Mouse (Mus musculus): ENCODE results near the gene Gm21958. TPM values are rescaled to one million over a fixed set of nuclear protein-coding genes. Genes with fewer than 3 reads are reported as not detected.

The Gm21958 gene
- polyA plus RNA-seq (2015; fragmentation: Nextera tagmentation; extraction: Ambion mirVana): 0.28 TPM in 1 of 2 replicates, not detected in the other

DNA sequence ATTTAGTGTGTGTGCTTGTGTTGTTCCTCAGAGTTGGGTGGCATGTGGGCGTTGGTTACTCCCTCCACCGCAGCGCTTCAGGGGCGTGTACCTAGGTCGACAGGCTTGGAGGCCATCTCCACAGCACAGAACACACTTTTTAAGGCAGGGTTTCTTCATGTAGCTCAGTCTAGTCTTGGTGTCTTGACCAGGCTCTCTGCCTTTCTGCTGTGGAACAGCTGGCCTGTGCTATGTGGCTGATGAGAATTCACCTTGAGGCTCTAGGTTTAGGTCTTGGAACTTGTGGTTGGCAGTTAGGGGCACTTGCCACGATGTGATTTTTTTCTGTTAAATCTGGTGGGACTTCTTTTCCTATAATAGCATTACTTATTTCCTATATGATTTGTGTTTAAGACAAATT lies at the start of gene Gm21958:
Gm21958 (minus strand) TSS at position 101 of the 400 bp plus-strand sequence.
- no peaks in the 10 kb centered on the region for H3K27me3 ChIP-seq (replicated peaks)

GRCm38 (mm10) chr3:54761258-54761657 lies 47.1 kb upstream of the Gm21958 start:
- Histone ChIP-seq H3K36me3 (no peaks in the 10 kb centered on the region), H3K4me2 (replicated peaks) (no peak overlapping the region), H3K9me3 (no peaks in the 10 kb centered on the region), H3K27me3 (replicated peaks) (no peaks in the 10 kb centered on the region), H3K4me3 (replicated peaks) (no peak overlapping the region), H3K4me1 (replicated peaks) (peaks cover 1% of the 10 kb centered on the region; the same call in 1 of the 2 replicates), H3K9ac (no peak overlapping the region), H3K27ac (no peak overlapping the region)
- no peak for ATAC-seq
- 85% methylated on average over 1 of the region's 1 CpGs for WGBS

More for the DNA sequence above, at the start of gene Gm21958:
- Histone ChIP-seq H3K9me3 (no peaks in the 10 kb centered on the region), H3K4me2 (replicated peaks) (no peak within 1 kb of the TSS), H3K36me3 (peaks cover 53% of the 10 kb centered on the region), H3K4me1 (replicated peaks) (no peaks in the 10 kb centered on the region), H3K27ac (no peak within 1 kb of the TSS), H3K4me3 (replicated peaks) (no peak within 1 kb of the TSS), H3K9ac (no peak within 1 kb of the TSS)
- 93% methylated on average over 6 of the region's 6 CpGs for WGBS
- no peak for ATAC-seq

DNA sequence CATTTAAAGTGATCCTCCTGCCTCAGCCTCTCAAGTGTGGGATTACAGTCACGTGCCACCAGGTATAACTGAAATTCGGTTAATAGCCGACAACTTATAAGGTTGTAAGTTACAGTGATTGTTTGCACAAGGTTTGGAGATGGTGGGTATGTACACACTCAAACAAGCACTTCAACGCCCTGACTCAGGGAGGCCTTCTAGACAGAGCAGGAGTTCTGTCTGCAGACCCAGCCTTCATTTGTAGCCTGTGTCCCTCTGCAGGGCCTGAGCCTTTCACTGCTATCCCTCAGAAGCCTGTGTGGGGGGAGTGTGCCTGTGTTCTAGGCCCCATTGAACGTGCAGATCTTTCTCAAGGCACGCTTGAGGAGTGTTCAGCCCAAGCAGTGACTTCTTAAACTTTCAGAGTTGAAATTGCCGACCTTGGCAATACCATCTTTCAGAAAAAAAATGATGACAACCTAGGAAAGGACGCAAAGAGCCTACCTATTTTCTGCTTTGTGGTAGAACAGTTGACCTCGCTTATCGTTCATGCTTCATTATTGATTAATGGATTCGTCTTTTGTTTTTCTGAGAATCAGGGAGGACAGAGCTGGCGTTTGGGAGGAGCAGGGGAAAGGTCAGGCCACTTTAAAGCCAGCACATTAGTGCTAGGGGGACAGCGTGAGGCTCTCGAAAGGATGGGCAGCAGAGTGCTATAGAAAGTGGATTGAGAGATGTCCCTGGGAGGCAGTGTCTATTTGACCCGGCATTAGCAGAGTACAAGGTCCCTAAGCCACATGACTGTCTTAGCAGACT lies 46.4 kb upstream of the Gm21958 start:
- Histone ChIP-seq H3K4me3 (replicated peaks) (no peak overlapping the region), H3K27ac (no peak overlapping the region), H3K27me3 (replicated peaks) (peaks cover 2% of the 10 kb centered on the region; the same call in 1 of the 2 replicates), H3K9me3 (no peaks in the 10 kb centered on the region), H3K4me1 (replicated peaks) (peaks cover 4% of the 10 kb centered on the region; the same call in 1 of the 2 replicates), H3K36me3 (no peaks in the 10 kb centered on the region), H3K4me2 (replicated peaks) (no peak overlapping the region), H3K9ac (no peak overlapping the region)
- WGBS: 58% methylated on average over 15 of the region's 15 CpGs
- no peak for ATAC-seq

- Histone ChIP-seq H3K9ac (no peak overlapping the region), H3K9me3 (no peaks in the 10 kb centered on the region), H3K36me3 (no peaks in the 10 kb centered on the region), H3K4me1 (replicated peaks) (peaks cover 9% of the 10 kb centered on the region; the same call in 1 of the 2 replicates), H3K27me3 (replicated peaks) (peaks cover 10% of the 10 kb centered on the region; the same call in 1 of the 2 replicates), H3K27ac (no peak overlapping the region), H3K4me3 (replicated peaks) (no peak overlapping the region), H3K4me2 (replicated peaks) (no peak overlapping the region)
- WGBS: 66% methylated on average over 9 of the region's 9 CpGs
- no peak for ATAC-seq
Observed at GRCm38 (mm10) chr3:54759211-54759610, 45.1 kb upstream of the Gm21958 start.

DNA sequence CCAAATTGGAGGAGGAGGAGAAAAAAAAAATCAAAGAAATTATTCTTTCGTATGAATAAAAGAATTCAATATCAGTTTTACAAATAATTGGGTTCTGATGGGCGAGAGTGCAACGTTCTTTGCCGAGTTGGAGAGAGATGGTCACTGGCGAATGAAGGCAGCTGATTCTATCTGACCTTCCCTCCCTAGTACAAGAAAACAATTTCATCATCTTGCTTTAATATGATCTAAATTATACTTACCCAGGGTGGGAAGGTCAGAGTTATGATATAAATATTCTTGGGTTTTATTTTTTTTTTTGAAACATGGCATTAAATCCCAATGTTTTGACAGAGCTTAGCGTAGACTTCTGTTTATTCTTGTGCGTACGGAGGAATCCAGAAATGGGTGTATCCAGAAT lies 43.3 kb upstream of the Gm21958 start:
- no peak for ATAC-seq
- no peak overlapping the region for H3K27ac ChIP-seq
- no peaks in the 10 kb centered on the region for H3K9me3 ChIP-seq
- H3K4me3 ChIP-seq (replicated peaks): no peak overlapping the region
- peaks cover 9% of the 10 kb centered on the region; the same call in 1 of the 2 replicates for H3K4me1 ChIP-seq (replicated peaks)
- H3K27me3 ChIP-seq (replicated peaks): peaks cover 10% of the 10 kb centered on the region; the same call in 1 of the 2 replicates
- peak overlapping the region; percentile 6; the same call in 1 of the 2 replicates for H3K4me2 ChIP-seq (replicated peaks)
- 63% methylated on average over 8 of the region's 8 CpGs for WGBS
- H3K36me3 ChIP-seq: no peaks in the 10 kb centered on the region
- no peak overlapping the region for H3K9ac ChIP-seq

- WGBS: 4% methylated on average over 11 of the region's 11 CpGs
- H3K27ac ChIP-seq: peak overlapping the region; percentile 83
- H3K4me2 ChIP-seq (replicated peaks): peak overlapping the region; percentile 91
- 0 out of 2 replicates have a peak, but pooled peaks cover 3% of the 10 kb centered on the region for H3K36me3 ChIP-seq
- H3K4me1 ChIP-seq (replicated peaks): peaks cover 9% of the 10 kb centered on the region; the same call in 1 of the 2 replicates
- H3K27me3 ChIP-seq (replicated peaks): peaks cover 10% of the 10 kb centered on the region; the same call in 1 of the 2 replicates
- no peaks in the 10 kb centered on the region for H3K9me3 ChIP-seq
- H3K4me3 ChIP-seq (replicated peaks): peak overlapping the region; percentile 66
- peak; percentile 60 for ATAC-seq
- H3K9ac ChIP-seq: peak overlapping the region; percentile 69; the same call in 1 of the 2 replicates
Observed at GRCm38 (mm10) chr3:54756058-54756457, 41.9 kb upstream of the Gm21958 start.

DNA sequence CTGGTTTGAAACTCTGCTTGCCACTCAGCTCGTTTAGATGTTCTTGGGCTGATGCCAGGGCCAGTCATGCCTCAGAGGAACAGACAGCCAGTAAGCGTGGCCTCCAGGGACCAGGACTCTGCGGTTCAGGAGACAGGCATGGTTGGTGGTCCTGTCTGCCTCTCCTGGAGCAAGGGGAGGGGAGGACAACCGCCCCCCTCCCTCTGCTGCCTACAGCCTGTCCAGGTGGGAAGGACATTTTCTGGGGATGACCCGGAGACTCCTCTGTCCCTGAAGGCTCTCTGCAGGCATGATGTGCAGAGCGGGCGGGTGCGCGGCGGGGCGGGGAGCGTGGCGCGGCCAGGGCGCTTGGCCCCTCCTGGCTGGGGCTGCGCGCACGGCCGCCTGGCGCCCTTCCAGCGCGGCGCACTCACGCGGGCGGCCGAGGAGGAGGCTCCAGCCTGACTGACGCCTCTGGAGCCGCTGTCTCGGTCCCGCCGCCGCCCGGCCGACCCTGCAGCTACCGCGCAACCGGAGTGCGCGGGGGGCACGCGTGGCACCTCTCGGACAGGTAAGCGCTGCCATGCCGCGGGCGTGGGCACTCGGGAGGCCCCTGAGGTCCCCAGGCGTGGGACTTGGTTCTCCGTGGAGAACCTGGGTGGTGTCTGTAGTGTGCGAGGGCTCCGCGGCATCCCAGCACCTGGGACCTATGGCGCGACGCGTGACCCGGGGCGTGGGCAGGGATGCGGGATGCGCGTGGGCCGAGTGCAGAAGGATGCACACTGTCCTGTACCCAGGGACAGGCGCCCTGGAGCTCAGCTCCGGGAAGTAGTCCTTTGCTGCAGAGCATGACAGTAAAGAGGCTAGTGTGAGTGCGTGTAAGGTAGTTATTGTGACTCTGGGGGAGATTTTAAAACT lies 41.2 kb upstream of the Gm21958 start, which contains the start of gene Smad9:
Smad9 (plus strand) TSS at position 438 of the 897 bp plus-strand sequence.
- Histone ChIP-seq H3K4me3 (replicated peaks) (peak within 1 kb of the TSS; percentile 66), H3K4me1 (replicated peaks) (peaks cover 9% of the 10 kb centered on the region; the same call in 1 of the 2 replicates), H3K9me3 (no peaks in the 10 kb centered on the region), H3K27me3 (replicated peaks) (peaks cover 10% of the 10 kb centered on the region; the same call in 1 of the 2 replicates), H3K4me2 (replicated peaks) (peak within 1 kb of the TSS; percentile 91), H3K9ac (peak within 1 kb of the TSS; percentile 69), H3K36me3 (peaks cover 8% of the 10 kb centered on the region; the same call in 1 of the 2 replicates), H3K27ac (peak within 1 kb of the TSS; percentile 83)
- under 1% methylated on average over 66 of the region's 66 CpGs for WGBS
- peak; percentile 87 for ATAC-seq

DNA sequence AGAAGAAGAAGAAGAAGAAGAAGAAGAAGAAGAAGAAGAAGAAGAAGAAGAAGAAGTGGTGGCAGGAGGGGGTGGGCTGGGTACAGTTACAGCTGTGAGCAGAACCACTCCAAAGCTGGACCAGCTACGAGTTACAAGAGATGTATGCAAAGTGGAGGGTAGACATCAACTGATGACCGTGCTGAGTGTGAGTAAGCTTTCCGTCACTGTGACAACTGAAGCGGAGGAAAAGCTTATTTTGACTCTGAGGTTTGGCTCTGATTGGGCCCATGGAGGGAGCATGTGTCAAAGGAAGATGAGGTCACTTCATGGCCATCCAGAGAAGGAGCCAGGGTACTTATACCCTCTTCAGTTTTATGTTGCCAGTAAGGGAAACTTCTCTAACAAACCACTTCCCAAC lies 39.3 kb upstream of the Gm21958 start:
- Histone ChIP-seq H3K9ac (no peak overlapping the region), H3K4me1 (replicated peaks) (peaks cover 9% of the 10 kb centered on the region; the same call in 1 of the 2 replicates), H3K4me2 (replicated peaks) (no peak overlapping the region), H3K27me3 (replicated peaks) (peaks cover 10% of the 10 kb centered on the region; the same call in 1 of the 2 replicates), H3K9me3 (no peaks in the 10 kb centered on the region), H3K36me3 (peaks cover 19% of the 10 kb centered on the region), H3K4me3 (replicated peaks) (no peak overlapping the region), H3K27ac (no peak overlapping the region)
- ATAC-seq: no peak
- 70% methylated on average over 4 of the region's 4 CpGs for WGBS

GRCm38 (mm10) chr3:54745799-54746198 lies 31.6 kb upstream of the Gm21958 start:
- no peak overlapping the region for H3K9ac ChIP-seq
- H3K27me3 ChIP-seq (replicated peaks): no peaks in the 10 kb centered on the region
- no peaks in the 10 kb centered on the region for H3K9me3 ChIP-seq
- no peak overlapping the region for H3K4me2 ChIP-seq (replicated peaks)
- ATAC-seq: no peak
- peaks cover 71% of the 10 kb centered on the region for H3K36me3 ChIP-seq
- 58% methylated on average over 5 of the region's 5 CpGs for WGBS
- H3K27ac ChIP-seq: no peak overlapping the region
- no peak overlapping the region for H3K4me3 ChIP-seq (replicated peaks)
- no peaks in the 10 kb centered on the region for H3K4me1 ChIP-seq (replicated peaks)

- Histone ChIP-seq H3K4me2 (replicated peaks) (no peak overlapping the region), H3K4me1 (replicated peaks) (no peaks in the 10 kb centered on the region), H3K9me3 (no peaks in the 10 kb centered on the region), H3K27ac (no peak overlapping the region), H3K27me3 (replicated peaks) (no peaks in the 10 kb centered on the region), H3K36me3 (peaks cover 48% of the 10 kb centered on the region), H3K9ac (no peak overlapping the region), H3K4me3 (replicated peaks) (no peak overlapping the region)
- no peak for ATAC-seq
- WGBS: 85% methylated on average over 11 of the region's 11 CpGs
Observed at GRCm38 (mm10) chr3:54741965-54742364, 27.8 kb upstream of the Gm21958 start.

DNA sequence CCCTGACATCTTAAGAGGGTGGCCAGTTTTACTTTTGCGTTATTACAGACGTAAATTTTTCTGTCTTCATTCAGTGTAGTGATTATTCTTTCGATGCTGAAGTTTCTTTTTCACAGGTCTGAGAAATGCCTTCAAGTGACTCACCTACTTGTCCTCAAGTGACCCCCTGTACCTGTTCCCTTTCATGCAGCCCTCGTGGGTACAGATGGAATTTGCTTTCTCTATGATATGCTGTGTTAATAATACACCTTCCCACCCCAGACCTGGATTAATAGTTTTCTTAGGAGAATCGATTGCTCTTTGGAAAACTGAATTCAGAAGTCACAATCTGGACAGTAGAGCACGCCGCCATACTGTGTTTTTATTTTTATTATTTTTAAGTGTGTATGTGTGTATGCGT lies 23.2 kb upstream of the Gm21958 start:
- H3K4me3 ChIP-seq (replicated peaks): no peak overlapping the region
- H3K27ac ChIP-seq: no peak overlapping the region
- no peak for ATAC-seq
- WGBS: 92% methylated on average over 8 of the region's 8 CpGs
- no peak overlapping the region for H3K4me2 ChIP-seq (replicated peaks)
- H3K4me1 ChIP-seq (replicated peaks): no peaks in the 10 kb centered on the region
- H3K9ac ChIP-seq: no peak overlapping the region
- H3K27me3 ChIP-seq (replicated peaks): no peaks in the 10 kb centered on the region
- no peaks in the 10 kb centered on the region for H3K9me3 ChIP-seq
- H3K36me3 ChIP-seq: peaks cover 17% of the 10 kb centered on the region

Data from intestine, embryonic 15.5 days (tissue).